8 mouse cellular contexts compared by ENCODE assay signal in the genomic region with DNA sequence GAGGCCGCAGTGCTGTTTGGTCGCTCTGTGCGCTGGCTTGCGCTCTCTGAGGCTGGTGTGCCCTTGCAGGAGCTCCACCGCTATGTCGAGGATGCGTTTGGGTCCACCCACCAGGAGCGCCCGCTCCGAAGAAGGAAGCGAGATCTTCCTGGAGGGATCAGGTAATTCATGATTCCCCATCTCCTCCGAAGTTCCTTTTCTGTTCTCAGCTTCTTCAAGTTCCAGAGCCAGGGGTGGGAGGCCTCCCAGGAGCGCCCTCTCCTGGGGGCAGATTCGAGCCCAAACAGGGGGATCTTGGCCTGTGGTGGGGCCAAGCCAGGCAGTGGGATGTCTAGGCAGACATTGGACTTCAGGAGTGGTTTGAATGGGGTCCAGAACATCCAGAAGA. TPM values are rescaled to one million over a fixed set of nuclear protein-coding genes. Genes with fewer than 3 reads are reported as not detected.
A peak's percentile ranks its signal among the peaks of the same experiment; 100 is the strongest.
DNase-seq lines count a peak whose midpoint lies in the region; ATAC-seq lines count a peak whose summit lies in the region.

No protein-coding gene starts in this region.

- peaks cover 54% of the 10 kb centered on the region for H3K4me1 ChIP-seq in erythroblast, embryonic 14.5 days (ENCODE audit: control insufficient read depth)
- peaks cover 51% of the 10 kb centered on the region for H3K4me1 ChIP-seq in embryonic facial prominence, embryonic 10.5 days
- H3K4me1 ChIP-seq in hindbrain, embryonic 16.5 days (ENCODE audit: control insufficient read depth, insufficient read depth, low read depth, low read length): peaks cover 8% of the 10 kb centered on the region
- H3K4me1 ChIP-seq in liver, embryonic 16.5 days (ENCODE audit: control insufficient read depth, low read depth, low read length): peaks cover 43% of the 10 kb centered on the region
- H3K4me1 ChIP-seq in neural tube, embryonic 14.5 days (ENCODE audit: control insufficient read depth, insufficient read depth, low read length): 0 out of 2 replicates have a peak, but pooled peaks cover 5% of the 10 kb centered on the region

- DNase-seq in embryonic facial prominence, embryonic 10.5 days (ENCODE audit: low spot score): peak; percentile 56
- no peak for DNase-seq in frontal cortex, postnatal 14 days (ENCODE audit: low spot score in 2 of 2)
- DNase-seq in gastrocnemius, postnatal 10 days: no peak

- no peaks in the 10 kb centered on the region for H3K36me3 ChIP-seq in erythroblast, embryonic 14.5 days (ENCODE audit: control insufficient read depth)
- H3K36me3 ChIP-seq in embryonic facial prominence, embryonic 10.5 days (replicated peaks): no peaks in the 10 kb centered on the region; the same call in 1 of the 2 replicates
- no peaks in the 10 kb centered on the region for H3K36me3 ChIP-seq in hindbrain, embryonic 16.5 days (ENCODE audit: control insufficient read depth, insufficient read depth, low read length)
- H3K36me3 ChIP-seq in liver, embryonic 16.5 days (ENCODE audit: control insufficient read depth, insufficient read depth): no peaks in the 10 kb centered on the region
- no peaks in the 10 kb centered on the region for H3K36me3 ChIP-seq in neural tube, embryonic 14.5 days (ENCODE audit: control insufficient read depth, insufficient read depth, low read length)

- H3K27ac ChIP-seq in embryonic facial prominence, embryonic 10.5 days (replicated peaks): peak overlapping the region; percentile 83
- H3K27ac ChIP-seq in hindbrain, embryonic 16.5 days (ENCODE audit: low read depth, low read length): no peak overlapping the region; the same call in 1 of the 2 replicates
- peak overlapping the region; percentile 88 for H3K27ac ChIP-seq in liver, embryonic 16.5 days (ENCODE audit: low read length)
- H3K27ac ChIP-seq in neural tube, embryonic 14.5 days (ENCODE audit: low read depth, low read length): no peak overlapping the region

- peaks cover 13% of the 10 kb centered on the region for H3K27me3 ChIP-seq in erythroblast, embryonic 14.5 days (ENCODE audit: control insufficient read depth)
- peaks cover 42% of the 10 kb centered on the region for H3K27me3 ChIP-seq in embryonic facial prominence, embryonic 10.5 days (replicated peaks; ENCODE audit: low read depth, poor library complexity, severe bottlenecking)
- H3K27me3 ChIP-seq in hindbrain, embryonic 16.5 days (replicated peaks; ENCODE audit: control insufficient read depth, insufficient read depth, low read length): peaks cover 4% of the 10 kb centered on the region
- no peaks in the 10 kb centered on the region for H3K27me3 ChIP-seq in liver, embryonic 16.5 days (ENCODE audit: control insufficient read depth, insufficient read depth, low read depth, low read length)
- 0 out of 2 replicates have a peak, but pooled peaks cover 2% of the 10 kb centered on the region for H3K27me3 ChIP-seq in neural tube, embryonic 14.5 days (ENCODE audit: control insufficient read depth, insufficient read depth, low read length)

- ATAC-seq in erythroblast, adult 5-6 weeks (replicated peaks; ENCODE audit: low FRiP score, poor library complexity, severe bottlenecking): no peak
- no peak for ATAC-seq in hindbrain, embryonic 16.5 days
- ATAC-seq in liver, embryonic 16.5 days (ENCODE audit: low read depth): no peak
- no peak for ATAC-seq in neural tube, embryonic 14.5 days (ENCODE audit: low read depth)

- H3K9ac ChIP-seq in hindbrain, embryonic 16.5 days (ENCODE audit: low read depth, low read length): peak overlapping the region; percentile 12; the same call in 1 of the 2 replicates
- H3K9ac ChIP-seq in liver, embryonic 16.5 days (ENCODE audit: low read depth, low read length): peak overlapping the region; percentile 53
- H3K9ac ChIP-seq in neural tube, embryonic 14.5 days (replicated peaks; ENCODE audit: low read depth, low read length): no peak overlapping the region

- H3K4me3 ChIP-seq in erythroblast, embryonic 14.5 days (replicated peaks): peak overlapping the region; percentile 71
- peak overlapping the region; percentile 60 for H3K4me3 ChIP-seq in embryonic facial prominence, embryonic 10.5 days
- H3K4me3 ChIP-seq in hindbrain, embryonic 16.5 days (ENCODE audit: low read length): peak overlapping the region; percentile 56
- H3K4me3 ChIP-seq in liver, embryonic 16.5 days (ENCODE audit: low read depth, low read length): peak overlapping the region; percentile 59
- peak overlapping the region; percentile 6; the same call in 1 of the 2 replicates for H3K4me3 ChIP-seq in neural tube, embryonic 14.5 days (ENCODE audit: low read depth, low read length)

- H3K9me3 ChIP-seq in erythroblast, embryonic 14.5 days (ENCODE audit: control insufficient read depth, low read length): peaks cover 7% of the 10 kb centered on the region
- peaks cover 6% of the 10 kb centered on the region; the same call in 1 of the 2 replicates for H3K9me3 ChIP-seq in embryonic facial prominence, embryonic 10.5 days
- no peaks in the 10 kb centered on the region for H3K9me3 ChIP-seq in hindbrain, embryonic 16.5 days (ENCODE audit: control insufficient read depth, low read length)
- H3K9me3 ChIP-seq in liver, embryonic 16.5 days (replicated peaks; ENCODE audit: control insufficient read depth, low read length): no peaks in the 10 kb centered on the region
- no peaks in the 10 kb centered on the region for H3K9me3 ChIP-seq in neural tube, embryonic 14.5 days (ENCODE audit: control insufficient read depth, low read length)

- WGBS in embryonic facial prominence, embryonic 10.5 days: 10% methylated on average over 14 of the region's 14 CpGs
- 11% methylated on average over 14 of the region's 14 CpGs for WGBS in hindbrain, embryonic 16.5 days
- WGBS in liver, embryonic 16.5 days (ENCODE audit: insufficient replicate concordance): 6% methylated on average over 14 of the region's 14 CpGs
- 11% methylated on average over 14 of the region's 14 CpGs for WGBS in neural tube, embryonic 14.5 days

- H3K4me2 ChIP-seq in hindbrain, embryonic 16.5 days (ENCODE audit: low read length): peak overlapping the region; percentile 85
- H3K4me2 ChIP-seq in liver, embryonic 16.5 days (ENCODE audit: low read depth, low read length): peak overlapping the region; percentile 73
- peak overlapping the region; percentile 68 for H3K4me2 ChIP-seq in neural tube, embryonic 14.5 days (ENCODE audit: low read depth, low read length)

RNA-seq across cellular contexts. Expression of a gene that starts 0.6 kb away (rescaled TPM):
- polyA plus RNA-seq in erythroblast, embryonic 14.5 days (2012): 0.02 TPM in 1 of 2 replicates, not detected in the other
- total RNA-seq in erythroblast, adult 5-6 weeks (2015; ENCODE audit: low replicate concordance): 2.5 TPM in 1 of 2 replicates, not detected in the other
- total RNA-seq in erythroblast, adult 5-6 weeks (2017; ENCODE audit: low replicate concordance): 0.51 and 2.0 TPM in 2 replicates
- 4.6 and 6.8 TPM in 2 replicates for polyA plus RNA-seq in embryonic facial prominence, embryonic 10.5 days (2016; fragmentation: Nextera tagmentation; extraction: Ambion mirVana)
- 6.6 and 8.7 TPM in 2 replicates for polyA plus RNA-seq in hindbrain, embryonic 16.5 days (2015; fragmentation: Nextera tagmentation; extraction: Ambion mirVana)
- polyA plus RNA-seq in liver, embryonic 16.5 days (2015; fragmentation: Nextera tagmentation; extraction: Ambion mirVana): 0.94 and 1.2 TPM in 2 replicates
- 3.8 and 4.0 TPM in 2 replicates for polyA plus RNA-seq in neural tube, embryonic 14.5 days (2014; fragmentation: Nextera tagmentation; extraction: Ambion mirVana)
- total RNA-seq in gastrocnemius, postnatal 10 days (2021): 1 to 10 TPM; 1.1 to 1.6 TPM

RNA-seq across cellular contexts. Expression of a gene that starts 3.2 kb away (rescaled TPM):
- 3.5 and 9.5 TPM in 2 replicates for polyA plus RNA-seq in erythroblast, embryonic 14.5 days (2012)
- 56.4 and 143 TPM in 2 replicates for total RNA-seq in erythroblast, adult 5-6 weeks (2015; ENCODE audit: low replicate concordance)
- total RNA-seq in erythroblast, adult 5-6 weeks (2017; ENCODE audit: low replicate concordance): 48.2 and 77.1 TPM in 2 replicates
- 9.9 and 15.6 TPM in 2 replicates for polyA plus RNA-seq in embryonic facial prominence, embryonic 10.5 days (2016; fragmentation: Nextera tagmentation; extraction: Ambion mirVana)
- 33.2 and 39.9 TPM in 2 replicates for polyA plus RNA-seq in hindbrain, embryonic 16.5 days (2015; fragmentation: Nextera tagmentation; extraction: Ambion mirVana)
- 55.5 and 56.5 TPM in 2 replicates for polyA plus RNA-seq in liver, embryonic 16.5 days (2015; fragmentation: Nextera tagmentation; extraction: Ambion mirVana)
- polyA plus RNA-seq in neural tube, embryonic 14.5 days (2014; fragmentation: Nextera tagmentation; extraction: Ambion mirVana): 5.3 and 36.4 TPM in 2 replicates
- total RNA-seq in gastrocnemius, postnatal 10 days (2021): 10 to 100 TPM; 34.8 to 55.7 TPM

RNA-seq across cellular contexts. Expression of a gene that starts 27.7 kb away (rescaled TPM):
- polyA plus RNA-seq in erythroblast, embryonic 14.5 days (2012): 1.4 and 2.0 TPM in 2 replicates
- 1.3 TPM in 1 of 2 replicates, not detected in the other for total RNA-seq in erythroblast, adult 5-6 weeks (2015; ENCODE audit: low replicate concordance)
- 0.26 and 3.8 TPM in 2 replicates for total RNA-seq in erythroblast, adult 5-6 weeks (2017; ENCODE audit: low replicate concordance)
- polyA plus RNA-seq in embryonic facial prominence, embryonic 10.5 days (2016; fragmentation: Nextera tagmentation; extraction: Ambion mirVana): 4.5 and 5.5 TPM in 2 replicates
- 6.5 and 8.2 TPM in 2 replicates for polyA plus RNA-seq in hindbrain, embryonic 16.5 days (2015; fragmentation: Nextera tagmentation; extraction: Ambion mirVana)
- 3.5 and 4.3 TPM in 2 replicates for polyA plus RNA-seq in liver, embryonic 16.5 days (2015; fragmentation: Nextera tagmentation; extraction: Ambion mirVana)
- polyA plus RNA-seq in neural tube, embryonic 14.5 days (2014; fragmentation: Nextera tagmentation; extraction: Ambion mirVana): 4.0 and 4.8 TPM in 2 replicates
- 10 to 100 TPM; 42.3 to 47.7 TPM for total RNA-seq in gastrocnemius, postnatal 10 days (2021)

RNA-seq across cellular contexts. Expression of a gene that starts 27.9 kb away (rescaled TPM):
- 1.1 and 1.2 TPM in 2 replicates for polyA plus RNA-seq in erythroblast, embryonic 14.5 days (2012)
- total RNA-seq in erythroblast, adult 5-6 weeks (2015; ENCODE audit: low replicate concordance): 4.0 TPM in 1 of 2 replicates, not detected in the other
- total RNA-seq in erythroblast, adult 5-6 weeks (2017; ENCODE audit: low replicate concordance): not detected in 2 replicates
- 1.2 and 1.3 TPM in 2 replicates for polyA plus RNA-seq in embryonic facial prominence, embryonic 10.5 days (2016; fragmentation: Nextera tagmentation; extraction: Ambion mirVana)
- polyA plus RNA-seq in hindbrain, embryonic 16.5 days (2015; fragmentation: Nextera tagmentation; extraction: Ambion mirVana): 0.22 TPM in 1 of 2 replicates, not detected in the other
- polyA plus RNA-seq in liver, embryonic 16.5 days (2015; fragmentation: Nextera tagmentation; extraction: Ambion mirVana): 0.71 and 0.95 TPM in 2 replicates
- 0.37 TPM in 1 of 2 replicates, not detected in the other for polyA plus RNA-seq in neural tube, embryonic 14.5 days (2014; fragmentation: Nextera tagmentation; extraction: Ambion mirVana)
- total RNA-seq in gastrocnemius, postnatal 10 days (2021): under 1 TPM in 1 of 2 experiments, not detected in 1; 0.35 TPM

RNA-seq across cellular contexts. Expression of a gene that starts 46.2 kb away (rescaled TPM):
- polyA plus RNA-seq in erythroblast, embryonic 14.5 days (2012): 0.01 TPM in 2 replicates
- not detected in 2 replicates for total RNA-seq in erythroblast, adult 5-6 weeks (2015; ENCODE audit: low replicate concordance)
- 0.28 TPM in 1 of 2 replicates, not detected in the other for total RNA-seq in erythroblast, adult 5-6 weeks (2017; ENCODE audit: low replicate concordance)
- 0.09 and 0.20 TPM in 2 replicates for polyA plus RNA-seq in embryonic facial prominence, embryonic 10.5 days (2016; fragmentation: Nextera tagmentation; extraction: Ambion mirVana)
- 3.3 and 3.4 TPM in 2 replicates for polyA plus RNA-seq in hindbrain, embryonic 16.5 days (2015; fragmentation: Nextera tagmentation; extraction: Ambion mirVana)
- polyA plus RNA-seq in liver, embryonic 16.5 days (2015; fragmentation: Nextera tagmentation; extraction: Ambion mirVana): 0.04 and 0.05 TPM in 2 replicates
- 3.4 and 4.3 TPM in 2 replicates for polyA plus RNA-seq in neural tube, embryonic 14.5 days (2014; fragmentation: Nextera tagmentation; extraction: Ambion mirVana)
- 1 to 10 TPM in 1 of 2 experiments, under 1 TPM in 1; 0.80 to 1.2 TPM for total RNA-seq in gastrocnemius, postnatal 10 days (2021)

Comparison
In these comparisons a context has a peak if more than half of its experiments do, and no peak if none do; other contexts are left out.
1. H3K4me3 ChIP-seq: peak in every context shown above with its lines; median percentile 71 in erythroblast, embryonic 14.5 days; 60 in embryonic facial prominence, embryonic 10.5 days; 59 in liver, embryonic 16.5 days; 56 in hindbrain, embryonic 16.5 days; 6 in neural tube, embryonic 14.5 days.
2. H3K27ac ChIP-seq: peak in embryonic facial prominence, embryonic 10.5 days (single experiment) and liver, embryonic 16.5 days (single experiment); none in hindbrain, embryonic 16.5 days (single experiment) and neural tube, embryonic 14.5 days (single experiment).
3. Peak in every context shown above with its lines, with median percentiles within 50 percentile points of each other: H3K4me2 ChIP-seq.